Mouse (Mus musculus): Measurements from ENCODE around the gene Icos. TPM values are rescaled to one million over a fixed set of nuclear protein-coding genes. Genes with fewer than 3 reads are reported as not detected.

The Icos gene
- total RNA-seq, 2 experiments from 2014 or later: 0.08 to 0.34 TPM

GRCm38 (mm10) chr1:61035270-61035669 is 57.5 kb downstream of the Icos start:
- DNase-seq (ENCODE audit: low spot score in 2 of 2): no peak

GRCm38 (mm10) chr1:61038223-61038622 is 60.5 kb downstream of the Icos start:
- no peak for DNase-seq (ENCODE audit: low spot score in 2 of 2)

- no peak for DNase-seq (ENCODE audit: low spot score in 2 of 2)
Measured at GRCm38 (mm10) chr1:61039310-61039709, 61.6 kb downstream of the Icos start.

- no peak for DNase-seq (ENCODE audit: low spot score in 2 of 2)
Measured at GRCm38 (mm10) chr1:61040401-61040800, 62.7 kb downstream of the Icos start.

- no peak for DNase-seq (ENCODE audit: low spot score in 2 of 2)
Measured at GRCm38 (mm10) chr1:61042842-61043241, 65.1 kb downstream of the Icos start.

GRCm38 (mm10) chr1:61046055-61046705 is 68.5 kb downstream of the Icos start:
- no peak for DNase-seq (ENCODE audit: low spot score in 2 of 2)

GRCm38 (mm10) chr1:61047336-61047735 is 69.6 kb downstream of the Icos start:
- no peak for DNase-seq (ENCODE audit: low spot score in 2 of 2)

Other genes with a start within 250 kb of the Icos start
- gene Ctla4, start 90.9 kb upstream of the Icos start, total RNA-seq (2021): not detected

All from adrenal gland, postnatal 4 days (tissue).